Mouse (Mus musculus) midbrain, postnatal 0 days (tissue): ENCODE measurements at regions not wholly inside any gene's neighbourhood (a gene's known extent, or its start where the extent isn't known, plus 50 kb on each side); places are given as distances from the start of the nearest gene placed in this dataset.

ENCODE experiments used
- ATAC-seq: fragments of 200-750 bp; cut with Nextera tagmentation; 2 replicates; pipeline ENCODE4 v1.8.0; 2017; ENCODE audit warnings: moderate number of reproducible peaks, mild to moderate bottlenecking, moderate TSS enrichment, moderate library complexity; ENCODE audit not compliant: low FRiP score
- DNase-seq: peaks from one replicate; pipeline ENCODE4 v3.0.0-alpha.2; 2015; ENCODE audit warnings: low spot score
- H3K27ac ChIP-seq: fragments of 300-500 bp; sonication (generic); 2 replicates; pipeline ENCODE4 v1.5.1; 2014; ENCODE audit warnings: low read depth, mild to moderate bottlenecking, low read length, mixed read lengths
- H3K27me3 ChIP-seq: fragments of 300-500 bp; sonication (generic); 2 replicates; pipeline ENCODE4 v1.6.1; 2014; ENCODE audit warnings: low read length, control low read depth, mixed read lengths; ENCODE audit not compliant: insufficient read depth
- H3K36me3 ChIP-seq: fragments of 300-500 bp; sonication (generic); 2 replicates; pipeline ENCODE4 v1.6.1; 2014; ENCODE audit warnings: low read length, control low read depth, mixed read lengths; ENCODE audit not compliant: insufficient read depth
- H3K4me1 ChIP-seq: fragments of 300-500 bp; sonication (generic); 2 replicates; pipeline ENCODE4 v1.6.1; 2014; ENCODE audit warnings: mild to moderate bottlenecking, control low read depth, antibody characterized with exemption, low read length, mixed read lengths; ENCODE audit not compliant: insufficient read depth
- H3K4me2 ChIP-seq: fragments of 300-500 bp; sonication (generic); 2 replicates; pipeline ENCODE4 v1.6.1; 2014; ENCODE audit warnings: low read depth, mild to moderate bottlenecking, low read length, mixed read lengths; ENCODE audit not compliant: poor library complexity, severe bottlenecking
- H3K4me3 ChIP-seq: fragments of 300-500 bp; sonication (generic); 2 replicates; pipeline ENCODE4 v1.5.1; 2014; ENCODE audit warnings: low read depth, mild to moderate bottlenecking, low read length, moderate library complexity
- H3K9ac ChIP-seq: fragments of 300-500 bp; sonication (generic); replicated peaks from 2 replicates; pipeline ENCODE4 v1.6.1; 2014; ENCODE audit warnings: mild to moderate bottlenecking, low read length, moderate library complexity, mixed read lengths; ENCODE audit not compliant: poor library complexity, severe bottlenecking
- H3K9me3 ChIP-seq: fragments of 300-500 bp; sonication (generic); 2 replicates; pipeline ENCODE4 v1.6.1; 2016; ENCODE audit warnings: low read length, control low read depth
- CTCF ChIP-seq: IDR thresholded peaks from 2 replicates; pipeline ENCODE4 v1.5.1; 2016; ENCODE audit warnings: antibody characterized with exemption, mild to moderate bottlenecking
- WGBS: fragments of 180-500 bp; shearing (Covaris S2); extraction: QIAGEN DNeasy Blood & Tissue Kit; methylation state at CpG from one replicate; pipeline ENCODE4 v1.1.7; 2014; 5-methylcytosine and 5-hydroxymethylcytosine counted together

- no peaks in the 10 kb centered on the region for H3K36me3 ChIP-seq
- TF ChIP-seq CTCF, result no peak
- DNase-seq, result no peak
- H3K27ac ChIP-seq, result no peak overlapping the region
- ATAC-seq, result no peak
- no peaks in the 10 kb centered on the region for H3K27me3 ChIP-seq
- no peak overlapping the region for H3K9ac ChIP-seq
- WGBS, result 78% methylated on average over 7 of the region's 7 CpGs
- no peaks in the 10 kb centered on the region for H3K9me3 ChIP-seq
- no peaks in the 10 kb centered on the region for H3K4me1 ChIP-seq
- H3K4me3 ChIP-seq, result no peak overlapping the region
- no peak overlapping the region for H3K4me2 ChIP-seq
These were observed 656.2 kb downstream of the Slc16a7 start for GRCm38 (mm10) chr10:124733103-124733502.

GRCm38 (mm10) chr10:124732342-124732741, 656.9 kb downstream of the Slc16a7 start:
- H3K36me3 ChIP-seq, result no peaks in the 10 kb centered on the region
- no peaks in the 10 kb centered on the region for H3K4me1 ChIP-seq
- TF ChIP-seq CTCF, result no peak
- 56% methylated on average over 2 of the region's 2 CpGs for WGBS
- H3K4me3 ChIP-seq, result no peak overlapping the region
- H3K27ac ChIP-seq, result no peak overlapping the region
- ATAC-seq (no peak), DNase-seq (peak; percentile 5)
- no peaks in the 10 kb centered on the region for H3K9me3 ChIP-seq
- no peak overlapping the region for H3K4me2 ChIP-seq
- H3K27me3 ChIP-seq, result no peaks in the 10 kb centered on the region
- H3K9ac ChIP-seq, result no peak overlapping the region

- no peaks in the 10 kb centered on the region for H3K9me3 ChIP-seq
- WGBS, result 85% methylated on average over 7 of the region's 7 CpGs
- H3K27me3 ChIP-seq, result no peaks in the 10 kb centered on the region
- no peak overlapping the region for H3K9ac ChIP-seq
- H3K36me3 ChIP-seq, result no peaks in the 10 kb centered on the region
- ATAC-seq (no peak), DNase-seq (no peak)
- no peak overlapping the region for H3K27ac ChIP-seq
- TF ChIP-seq CTCF, result no peak
- H3K4me2 ChIP-seq, result no peak overlapping the region
- no peaks in the 10 kb centered on the region for H3K4me1 ChIP-seq
- no peak overlapping the region for H3K4me3 ChIP-seq
These were observed 657.9 kb downstream of the Slc16a7 start for GRCm38 (mm10) chr10:124731219-124731836.

GRCm38 (mm10) chr10:124712647-124713046, 676.6 kb downstream of the Slc16a7 start:
- no peak overlapping the region for H3K9ac ChIP-seq
- DNase-seq (no peak), ATAC-seq (no peak)
- no peak overlapping the region for H3K27ac ChIP-seq
- H3K27me3 ChIP-seq, result no peaks in the 10 kb centered on the region
- TF ChIP-seq CTCF, result no peak
- H3K9me3 ChIP-seq, result no peaks in the 10 kb centered on the region
- no peak overlapping the region for H3K4me2 ChIP-seq
- 85% methylated on average over 3 of the region's 3 CpGs for WGBS
- H3K4me1 ChIP-seq, result no peaks in the 10 kb centered on the region
- no peak overlapping the region for H3K4me3 ChIP-seq
- no peaks in the 10 kb centered on the region for H3K36me3 ChIP-seq

DNA sequence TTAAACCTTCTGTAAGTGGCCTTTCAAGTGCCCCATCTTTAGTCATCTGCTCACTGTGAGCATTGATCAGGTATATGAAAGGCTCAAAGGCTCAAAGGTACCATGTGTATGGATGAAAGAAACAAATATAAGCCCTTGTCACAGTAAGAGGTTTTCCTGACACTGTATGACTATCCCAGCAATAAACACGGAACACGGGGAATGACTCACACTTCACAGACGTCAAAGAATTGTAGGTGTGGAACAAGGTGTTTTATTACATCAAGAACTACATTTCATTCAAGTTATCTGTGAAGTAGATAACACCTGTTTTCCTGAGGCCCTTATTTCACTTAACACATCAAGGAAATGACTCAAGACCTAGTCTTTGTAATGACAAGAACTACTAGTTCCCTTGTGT, 678.3 kb downstream of the Slc16a7 start:
- DNase-seq (no peak), ATAC-seq (no peak)
- Histone ChIP-seq H3K36me3 (no peaks in the 10 kb centered on the region), H3K9me3 (no peaks in the 10 kb centered on the region), H3K4me3 (no peak overlapping the region), H3K4me1 (no peaks in the 10 kb centered on the region), H3K4me2 (no peak overlapping the region), H3K9ac (no peak overlapping the region), H3K27me3 (no peaks in the 10 kb centered on the region), H3K27ac (no peak overlapping the region)
- 92% methylated on average over 3 of the region's 3 CpGs for WGBS
- no peak for TF ChIP-seq CTCF

GRCm38 (mm10) chr10:124709832-124710231, 679.4 kb downstream of the Slc16a7 start:
- H3K36me3 ChIP-seq, result no peaks in the 10 kb centered on the region

More at GRCm38 (mm10) chr10:124709832-124710231, 679.4 kb downstream of the Slc16a7 start:
- ATAC-seq, result no peak
- H3K4me2 ChIP-seq, result no peak overlapping the region
- H3K27ac ChIP-seq, result no peak overlapping the region
- no peak overlapping the region for H3K9ac ChIP-seq
- no peak overlapping the region for H3K4me3 ChIP-seq
- H3K4me1 ChIP-seq, result no peaks in the 10 kb centered on the region
- DNase-seq, result no peak
- no peak for TF ChIP-seq CTCF
- no peaks in the 10 kb centered on the region for H3K27me3 ChIP-seq
- WGBS, result 84% methylated on average over 3 of the region's 3 CpGs
- no peaks in the 10 kb centered on the region for H3K9me3 ChIP-seq
